Mouse (Mus musculus): ENCODE data around the gene Grpel1. TPM values are rescaled to one million over a fixed set of nuclear protein-coding genes. Genes with fewer than 3 reads are reported as not detected.

Grpel1 gene
- polyA plus RNA-seq, 1 experiment from 2014 or later, result 53.2 TPM

DNA sequence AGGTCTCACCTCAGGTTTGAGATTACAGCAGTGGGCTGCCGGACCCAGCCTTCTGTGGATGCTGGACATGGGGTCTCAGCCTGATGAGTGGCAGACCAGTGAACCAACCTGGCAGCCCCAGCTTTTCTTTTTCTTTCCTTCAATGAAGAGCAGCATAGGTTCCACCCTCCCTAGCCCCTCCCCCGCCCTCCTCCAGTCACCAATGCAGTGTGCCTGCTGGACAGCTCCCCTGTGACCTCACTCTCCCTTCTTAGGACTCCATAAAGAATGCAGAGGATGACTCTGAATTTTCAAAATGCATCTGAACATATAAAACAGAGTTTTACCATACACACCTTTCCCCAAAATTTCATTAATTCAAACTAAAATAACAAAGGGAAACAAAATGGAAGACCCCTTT, 33.1 kb upstream of the Grpel1 start:
- no peak for ATAC-seq (ENCODE audit: insufficient read depth)
- no peak overlapping the region for H3K4me2 ChIP-seq
- no peak overlapping the region for H3K4me3 ChIP-seq (ENCODE audit: low read depth, low read length)
- WGBS, result 35% methylated on average over 2 of the region's 2 CpGs
- no peaks in the 10 kb centered on the region; the same call in 1 of the 2 replicates for H3K27me3 ChIP-seq (ENCODE audit: insufficient read depth, low read length)
- H3K27ac ChIP-seq (ENCODE audit: low read depth), result no peak overlapping the region
- no peaks in the 10 kb centered on the region for H3K36me3 ChIP-seq (ENCODE audit: insufficient read depth)
- TF ChIP-seq CTCF (IDR thresholded peaks at IDR 0.05; ENCODE audit: low read depth), result no peak
- no peaks in the 10 kb centered on the region for H3K9me3 ChIP-seq (ENCODE audit: low read depth, low read length)
- no peak overlapping the region for H3K9ac ChIP-seq
- peak; percentile 48 for DNase-seq
- H3K4me1 ChIP-seq (ENCODE audit: insufficient read depth), result no peaks in the 10 kb centered on the region; the same call in 1 of the 2 replicates

DNA sequence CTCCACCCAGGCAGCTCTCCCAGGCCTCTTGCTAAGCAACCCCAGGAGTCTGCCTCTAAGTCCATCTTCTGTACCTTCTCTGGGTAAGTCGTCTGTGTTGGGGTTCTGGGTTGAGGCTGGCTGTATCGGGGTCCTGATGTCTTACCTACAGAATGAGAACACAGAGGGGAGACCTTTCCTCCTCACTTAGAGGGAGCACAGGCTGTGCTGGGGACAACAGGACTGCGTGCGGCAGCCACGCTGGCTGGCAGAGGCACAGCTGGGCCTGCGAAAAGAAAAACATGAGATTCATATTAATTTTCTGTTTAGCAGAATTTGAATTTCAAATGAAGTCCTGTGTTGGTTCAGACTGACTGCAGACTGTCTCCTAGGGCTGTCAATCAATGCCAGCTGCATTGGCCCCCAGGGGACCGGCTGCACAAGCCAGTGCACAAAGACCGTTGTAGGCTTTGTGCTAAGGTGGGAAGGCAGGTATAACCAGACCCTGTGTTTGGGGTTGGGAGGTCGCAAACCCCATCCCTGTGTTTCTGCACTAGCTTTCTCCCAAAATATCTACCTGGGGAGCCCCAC, 30.3 kb upstream of the Grpel1 start:
- Histone ChIP-seq H3K36me3 (ENCODE audit: insufficient read depth) (no peaks in the 10 kb centered on the region), H3K27me3 (ENCODE audit: insufficient read depth, low read length) (no peaks in the 10 kb centered on the region), H3K27ac (ENCODE audit: low read depth) (no peak overlapping the region), H3K9me3 (ENCODE audit: low read depth, low read length) (no peaks in the 10 kb centered on the region), H3K4me1 (ENCODE audit: insufficient read depth) (no peaks in the 10 kb centered on the region), H3K4me3 (ENCODE audit: low read depth, low read length) (no peak overlapping the region), H3K9ac (no peak overlapping the region), H3K4me2 (no peak overlapping the region)
- DNase-seq, result no peak
- no peak for ATAC-seq (ENCODE audit: insufficient read depth)
- no peak for TF ChIP-seq CTCF (IDR thresholded peaks at IDR 0.05; ENCODE audit: low read depth)
- 70% methylated on average over 9 of the region's 9 CpGs for WGBS

- Histone ChIP-seq H3K4me1 (ENCODE audit: insufficient read depth) (no peaks in the 10 kb centered on the region), H3K9me3 (ENCODE audit: low read depth, low read length) (no peaks in the 10 kb centered on the region), H3K36me3 (ENCODE audit: insufficient read depth) (no peaks in the 10 kb centered on the region), H3K27me3 (ENCODE audit: insufficient read depth, low read length) (no peaks in the 10 kb centered on the region), H3K4me2 (no peak overlapping the region), H3K9ac (no peak overlapping the region), H3K4me3 (ENCODE audit: low read depth, low read length) (no peak overlapping the region), H3K27ac (ENCODE audit: low read depth) (no peak overlapping the region)
- DNase-seq (no peak), ATAC-seq (ENCODE audit: insufficient read depth) (no peak)
- WGBS, result 78% methylated on average over 4 of the region's 4 CpGs
- TF ChIP-seq CTCF (IDR thresholded peaks at IDR 0.05; ENCODE audit: low read depth), result no peak
Observed at GRCm38 (mm10) chr5:36436858-36437257, 27.9 kb upstream of the Grpel1 start.

- H3K4me3 ChIP-seq (ENCODE audit: low read depth, low read length), result no peak overlapping the region
- 0 out of 2 replicates have a peak, but pooled peaks cover 3% of the 10 kb centered on the region for H3K27me3 ChIP-seq (ENCODE audit: insufficient read depth, low read length)
- H3K9me3 ChIP-seq (ENCODE audit: low read depth, low read length), result no peaks in the 10 kb centered on the region
- H3K27ac ChIP-seq (ENCODE audit: low read depth), result no peak overlapping the region
- no peak for TF ChIP-seq CTCF (IDR thresholded peaks at IDR 0.05; ENCODE audit: low read depth)
- H3K36me3 ChIP-seq (ENCODE audit: insufficient read depth), result no peaks in the 10 kb centered on the region
- H3K9ac ChIP-seq, result no peak overlapping the region
- no peak overlapping the region for H3K4me2 ChIP-seq
- ATAC-seq (ENCODE audit: insufficient read depth), result no peak
- no peaks in the 10 kb centered on the region for H3K4me1 ChIP-seq (ENCODE audit: insufficient read depth)
- no peak for DNase-seq
- 57% methylated on average over 3 of the region's 3 CpGs for WGBS
Observed at GRCm38 (mm10) chr5:36440741-36441140, 24.1 kb upstream of the Grpel1 start.

DNA sequence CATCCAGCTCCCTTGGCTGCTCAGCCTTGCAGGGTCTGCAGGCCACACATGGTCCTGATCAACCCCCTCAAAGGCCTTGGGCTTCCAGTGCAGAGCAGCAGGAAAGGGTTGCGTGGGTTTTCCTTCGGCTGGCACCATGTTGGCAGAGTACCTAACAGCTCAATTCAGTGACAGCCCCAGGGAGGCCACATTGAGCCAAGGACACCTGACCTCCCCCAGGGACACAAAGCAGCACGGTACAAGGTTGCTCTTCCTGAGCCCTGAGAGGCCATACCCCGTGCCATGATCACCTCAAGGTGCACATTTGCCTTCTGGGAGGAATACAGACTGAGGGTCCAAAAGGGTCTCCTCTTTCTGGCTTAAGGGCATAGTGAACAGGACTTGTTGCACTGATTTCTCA, 20.2 kb upstream of the Grpel1 start:
- Histone ChIP-seq H3K9ac (no peak overlapping the region), H3K27me3 (ENCODE audit: insufficient read depth, low read length) (peaks cover 5% of the 10 kb centered on the region; the same call in 1 of the 2 replicates), H3K27ac (ENCODE audit: low read depth) (no peak overlapping the region), H3K9me3 (ENCODE audit: low read depth, low read length) (no peaks in the 10 kb centered on the region), H3K4me3 (ENCODE audit: low read depth, low read length) (no peak overlapping the region), H3K4me2 (no peak overlapping the region), H3K36me3 (ENCODE audit: insufficient read depth) (no peaks in the 10 kb centered on the region), H3K4me1 (ENCODE audit: insufficient read depth) (no peaks in the 10 kb centered on the region)
- no peak for DNase-seq
- TF ChIP-seq CTCF (IDR thresholded peaks at IDR 0.05; ENCODE audit: low read depth), result no peak
- 53% methylated on average over 4 of the region's 4 CpGs for WGBS
- ATAC-seq (ENCODE audit: insufficient read depth), result no peak

GRCm38 (mm10) chr5:36445028-36445427, 19.8 kb upstream of the Grpel1 start:
- H3K9me3 ChIP-seq (ENCODE audit: low read depth, low read length), result no peaks in the 10 kb centered on the region
- no peak overlapping the region for H3K9ac ChIP-seq
- H3K27ac ChIP-seq (ENCODE audit: low read depth), result no peak overlapping the region
- TF ChIP-seq CTCF (IDR thresholded peaks at IDR 0.05; ENCODE audit: low read depth), result no peak
- no peak overlapping the region for H3K4me3 ChIP-seq (ENCODE audit: low read depth, low read length)
- no peak overlapping the region for H3K4me2 ChIP-seq
- ATAC-seq (ENCODE audit: insufficient read depth) (no peak), DNase-seq (no peak)
- H3K36me3 ChIP-seq (ENCODE audit: insufficient read depth), result no peaks in the 10 kb centered on the region
- no peaks in the 10 kb centered on the region for H3K4me1 ChIP-seq (ENCODE audit: insufficient read depth)
- H3K27me3 ChIP-seq (ENCODE audit: insufficient read depth, low read length), result peaks cover 5% of the 10 kb centered on the region; the same call in 1 of the 2 replicates
- WGBS, result 19% methylated on average over 8 of the region's 8 CpGs

DNA sequence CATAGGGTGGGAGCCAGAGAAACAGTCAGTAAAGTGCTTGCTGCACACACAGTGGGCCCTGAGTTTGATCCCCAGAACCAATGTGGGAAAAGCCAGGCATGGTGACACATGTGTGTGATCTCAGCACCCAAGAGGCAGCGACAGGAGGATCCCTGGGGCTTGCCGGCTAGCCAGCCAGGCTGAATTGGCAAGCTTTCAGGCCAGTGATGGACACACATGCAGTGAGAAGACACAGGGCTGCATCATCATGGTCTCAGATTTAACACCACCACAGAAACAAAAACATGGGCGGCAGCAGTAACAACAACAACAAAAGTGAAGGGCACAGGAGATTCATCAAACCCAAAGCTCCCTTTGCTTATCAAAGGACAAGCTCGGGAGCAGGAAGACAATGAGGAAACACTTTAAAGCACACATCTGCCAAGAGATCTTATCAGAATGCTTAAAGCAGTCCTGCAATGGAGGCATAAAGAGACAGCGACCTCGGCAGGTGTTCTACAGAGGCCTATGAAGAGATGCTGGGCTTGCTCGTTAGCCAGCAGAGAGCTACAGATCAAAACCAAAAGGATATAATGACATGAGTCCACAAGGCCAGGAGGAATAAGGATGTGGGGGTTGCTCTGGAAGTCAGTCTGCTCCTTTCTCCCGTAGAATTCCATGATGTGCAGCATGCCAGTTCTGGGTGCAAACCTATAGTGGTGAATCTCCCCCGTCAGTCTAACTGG, 18.5 kb upstream of the Grpel1 start:
- no peak overlapping the region for H3K9ac ChIP-seq
- H3K9me3 ChIP-seq (ENCODE audit: low read depth, low read length), result no peaks in the 10 kb centered on the region
- TF ChIP-seq CTCF (IDR thresholded peaks at IDR 0.05; ENCODE audit: low read depth), result no peak
- H3K4me2 ChIP-seq, result no peak overlapping the region
- H3K36me3 ChIP-seq (ENCODE audit: insufficient read depth), result no peaks in the 10 kb centered on the region
- ATAC-seq (ENCODE audit: insufficient read depth) (no peak), DNase-seq (no peak)
- H3K4me1 ChIP-seq (ENCODE audit: insufficient read depth), result no peaks in the 10 kb centered on the region
- H3K4me3 ChIP-seq (ENCODE audit: low read depth, low read length), result no peak overlapping the region
- WGBS, result 26% methylated on average over 9 of the region's 9 CpGs
- peaks cover 5% of the 10 kb centered on the region; the same call in 1 of the 2 replicates for H3K27me3 ChIP-seq (ENCODE audit: insufficient read depth, low read length)
- H3K27ac ChIP-seq (ENCODE audit: low read depth), result no peak overlapping the region
